Mouse (Mus musculus): ENCODE results near the gene Khsrp. TPM values are rescaled to one million over a fixed set of nuclear protein-coding genes. Genes with fewer than 3 reads are reported as not detected.

The Khsrp gene
- polyA plus RNA-seq, 1 experiment from 2014 or later, result 25.8 TPM

DNA sequence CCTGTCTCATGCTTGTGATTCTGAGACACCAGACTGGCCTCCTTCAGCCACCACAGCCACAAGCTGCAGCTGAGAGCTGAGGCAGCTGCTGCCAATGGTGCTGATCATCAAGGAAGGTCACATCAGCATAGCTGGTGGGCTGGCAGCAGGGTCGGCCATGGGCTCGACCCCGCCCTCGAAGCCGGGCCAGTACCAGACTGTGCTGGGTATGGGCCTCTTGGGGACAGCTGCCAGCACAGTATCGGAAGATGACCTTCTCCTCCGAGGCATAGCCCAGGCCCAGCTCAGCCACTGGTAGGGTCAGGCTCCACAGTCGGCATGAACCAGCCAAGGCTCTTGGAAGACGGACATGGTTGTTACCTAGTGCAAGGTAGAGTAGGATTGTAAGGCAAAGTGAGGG, 31.9 kb downstream of the Khsrp start:
- no peaks in the 10 kb centered on the region for H3K27me3 ChIP-seq (replicated peaks)
- peaks cover 20% of the 10 kb centered on the region for H3K4me1 ChIP-seq
- H3K4me3 ChIP-seq (replicated peaks), result no peak overlapping the region
- H3K27ac ChIP-seq (replicated peaks), result no peak overlapping the region
- H3K36me3 ChIP-seq, result peaks cover 55% of the 10 kb centered on the region
- ATAC-seq (ENCODE audit: low FRiP score), result no peak
- H3K4me2 ChIP-seq, result no peak overlapping the region
- 94% methylated on average over 9 of the region's 9 CpGs for WGBS
- no peak overlapping the region for H3K9ac ChIP-seq (replicated peaks)
- H3K9me3 ChIP-seq (replicated peaks), result no peaks in the 10 kb centered on the region

DNA sequence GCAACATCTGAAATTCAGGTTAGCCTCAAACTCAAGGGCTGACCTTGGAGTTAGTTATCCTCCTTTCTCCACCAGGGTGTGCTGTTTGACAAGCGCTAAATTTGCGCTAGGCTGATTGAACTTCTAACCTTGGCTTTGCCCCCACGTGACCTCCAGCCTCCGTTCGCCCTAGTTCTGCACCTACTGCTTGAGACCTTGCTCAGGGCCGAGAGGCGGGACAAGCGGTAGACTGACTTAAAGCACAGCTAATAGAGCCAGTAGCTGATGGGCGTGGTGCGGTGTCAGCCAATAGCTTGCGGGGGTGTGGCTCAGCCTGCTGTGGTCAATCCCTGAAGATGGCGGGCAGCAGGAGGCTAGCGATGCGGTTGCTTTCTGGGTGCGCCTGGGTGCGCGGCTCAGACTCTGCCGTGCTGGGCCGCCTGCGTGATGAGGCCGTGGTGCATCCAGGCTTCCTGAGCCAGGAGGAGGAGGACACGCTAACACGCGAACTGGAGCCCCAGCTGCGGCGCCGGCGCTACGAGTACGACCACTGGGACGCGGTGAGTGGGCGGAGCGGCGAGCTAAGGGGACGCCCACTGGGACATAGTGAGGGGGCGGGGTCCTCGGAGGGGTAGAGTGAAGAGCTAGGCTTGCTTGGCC, 34.2 kb downstream of the Khsrp start, which contains the start of gene Alkbh7:
Gene Alkbh7, plus strand, starts transcription at position 311 of the 639 bp plus-strand sequence.
- Histone ChIP-seq H3K4me1 (peaks cover 28% of the 10 kb centered on the region), H3K9ac (replicated peaks) (peak within 1 kb of the TSS; percentile 78), H3K36me3 (peaks cover 56% of the 10 kb centered on the region), H3K27me3 (replicated peaks) (no peaks in the 10 kb centered on the region), H3K4me3 (replicated peaks) (peak within 1 kb of the TSS; percentile 84), H3K27ac (replicated peaks) (peak within 1 kb of the TSS; percentile 90), H3K9me3 (replicated peaks) (no peaks in the 10 kb centered on the region), H3K4me2 (peak within 1 kb of the TSS; percentile 78)
- peak; percentile 97 for ATAC-seq (ENCODE audit: low FRiP score)
- WGBS, result under 1% methylated on average over 38 of the region's 38 CpGs

DNA sequence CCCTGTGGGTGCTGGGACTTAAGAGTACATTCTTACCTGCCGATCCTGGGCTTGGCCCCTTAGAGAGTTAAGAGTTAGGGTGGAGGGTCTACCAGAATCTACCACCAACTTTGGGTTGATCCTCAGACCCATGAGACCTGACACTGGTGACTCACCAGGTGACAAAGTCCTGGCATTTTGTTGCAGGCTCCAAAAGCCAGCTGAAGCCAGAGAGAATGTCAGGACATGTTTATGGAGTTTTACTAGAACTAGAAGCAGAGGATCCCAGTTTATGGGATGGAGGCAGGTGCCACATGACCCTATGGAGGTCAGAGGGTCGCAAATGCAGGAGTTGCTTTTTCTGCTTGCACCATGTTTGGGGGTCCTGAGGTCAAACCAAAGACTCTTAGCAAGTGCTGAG, 34.8 kb downstream of the Khsrp start:
- H3K27ac ChIP-seq (replicated peaks), result no peak overlapping the region

GRCm38 (mm10) chr17:56995046-56995445, 36.3 kb downstream of the Khsrp start:
- 94% methylated on average over 8 of the region's 8 CpGs for WGBS
- no peak for ATAC-seq (ENCODE audit: low FRiP score)

More for the DNA sequence above, 34.8 kb downstream of the Khsrp start:
- Histone ChIP-seq H3K27me3 (replicated peaks) (no peaks in the 10 kb centered on the region), H3K4me3 (replicated peaks) (peak overlapping the region; percentile 84; the same call in 1 of the 2 replicates), H3K9ac (replicated peaks) (no peak overlapping the region), H3K4me2 (peak overlapping the region; percentile 78), H3K4me1 (peaks cover 31% of the 10 kb centered on the region), H3K9me3 (replicated peaks) (no peaks in the 10 kb centered on the region), H3K36me3 (peaks cover 55% of the 10 kb centered on the region)
- 77% methylated on average over 2 of the region's 2 CpGs for WGBS
- ATAC-seq (ENCODE audit: low FRiP score), result no peak; the same call in 1 of the 2 replicates

GRCm38 (mm10) chr17:56990966-56991365, 40.4 kb downstream of the Khsrp start:
- no peak for ATAC-seq (ENCODE audit: low FRiP score)
- H3K4me1 ChIP-seq, result peaks cover 22% of the 10 kb centered on the region
- no peak overlapping the region for H3K27ac ChIP-seq (replicated peaks)
- 77% methylated on average over 2 of the region's 2 CpGs for WGBS
- H3K9me3 ChIP-seq (replicated peaks), result no peaks in the 10 kb centered on the region
- H3K4me3 ChIP-seq (replicated peaks), result peak overlapping the region; percentile 91
- peak overlapping the region; percentile 81 for H3K4me2 ChIP-seq
- no peaks in the 10 kb centered on the region for H3K27me3 ChIP-seq (replicated peaks)
- H3K9ac ChIP-seq (replicated peaks), result peak overlapping the region; percentile 89
- H3K36me3 ChIP-seq, result peaks cover 37% of the 10 kb centered on the region

More at GRCm38 (mm10) chr17:56995046-56995445, 36.3 kb downstream of the Khsrp start:
- H3K9me3 ChIP-seq (replicated peaks), result no peaks in the 10 kb centered on the region
- no peak overlapping the region for H3K4me3 ChIP-seq (replicated peaks)
- H3K4me2 ChIP-seq, result no peak overlapping the region
- H3K27ac ChIP-seq (replicated peaks), result no peak overlapping the region
- peaks cover 47% of the 10 kb centered on the region for H3K36me3 ChIP-seq
- H3K4me1 ChIP-seq, result peaks cover 39% of the 10 kb centered on the region
- no peaks in the 10 kb centered on the region for H3K27me3 ChIP-seq (replicated peaks)
- no peak overlapping the region for H3K9ac ChIP-seq (replicated peaks)

DNA sequence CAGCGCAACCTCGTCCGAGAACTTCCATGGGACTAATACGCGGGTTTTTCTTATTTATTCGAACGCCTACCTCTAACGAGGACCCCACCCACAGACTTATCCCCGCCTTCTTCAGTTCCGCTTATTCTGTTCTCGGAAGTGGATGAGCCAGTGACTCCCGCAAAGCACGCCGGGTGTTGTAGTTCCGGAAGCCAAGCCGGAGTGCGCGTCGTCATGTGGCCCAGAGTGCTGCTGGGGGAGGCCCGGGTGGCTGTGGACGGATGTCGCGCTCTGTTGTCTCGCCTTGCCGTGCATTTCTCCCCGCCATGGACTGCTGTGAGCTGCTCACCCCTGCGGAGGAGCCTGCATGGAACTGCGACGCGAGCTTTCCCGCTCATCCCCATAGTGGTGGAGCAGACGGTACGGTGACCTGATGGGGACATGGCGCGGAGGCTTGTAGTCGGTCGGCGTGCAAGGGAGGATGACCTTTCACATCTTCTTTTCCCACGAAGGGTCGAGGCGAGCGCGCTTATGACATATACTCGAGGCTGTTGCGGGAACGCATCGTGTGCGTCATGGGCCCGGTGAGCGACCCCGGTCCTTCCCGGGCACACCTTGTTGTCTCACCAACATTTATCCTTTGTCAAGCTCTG, 41.1 kb downstream of the Khsrp start, which contains the start of gene Clpp:
Gene Clpp, plus strand, starts transcription at position 191 of the 632 bp plus-strand sequence.
- Histone ChIP-seq H3K36me3 (peaks cover 29% of the 10 kb centered on the region), H3K9ac (replicated peaks) (peak within 1 kb of the TSS; percentile 89), H3K27me3 (replicated peaks) (no peaks in the 10 kb centered on the region), H3K4me2 (peak within 1 kb of the TSS; percentile 81), H3K4me3 (replicated peaks) (peak within 1 kb of the TSS; percentile 91), H3K27ac (replicated peaks) (peak within 1 kb of the TSS; percentile 86), H3K9me3 (replicated peaks) (no peaks in the 10 kb centered on the region), H3K4me1 (peaks cover 22% of the 10 kb centered on the region)
- under 1% methylated on average over 52 of the region's 52 CpGs for WGBS
- peak; percentile 96 for ATAC-seq (ENCODE audit: low FRiP score)

GRCm38 (mm10) chr17:56989467-56990114, 41.7 kb downstream of the Khsrp start:
- H3K36me3 ChIP-seq, result peaks cover 24% of the 10 kb centered on the region
- no peaks in the 10 kb centered on the region for H3K27me3 ChIP-seq (replicated peaks)
- peak overlapping the region; percentile 81 for H3K4me2 ChIP-seq
- H3K9ac ChIP-seq (replicated peaks), result peak overlapping the region; percentile 89
- H3K27ac ChIP-seq (replicated peaks), result peak overlapping the region; percentile 86
- WGBS, result 2% methylated on average over 25 of the region's 25 CpGs
- H3K4me3 ChIP-seq (replicated peaks), result peak overlapping the region; percentile 91
- no peaks in the 10 kb centered on the region for H3K9me3 ChIP-seq (replicated peaks)
- peaks cover 22% of the 10 kb centered on the region for H3K4me1 ChIP-seq
- ATAC-seq (ENCODE audit: low FRiP score), result peak; percentile 94

GRCm38 (mm10) chr17:56988921-56989430, 42.3 kb downstream of the Khsrp start:
- Histone ChIP-seq H3K27me3 (replicated peaks) (no peaks in the 10 kb centered on the region), H3K4me2 (peak overlapping the region; percentile 81), H3K4me3 (replicated peaks) (peak overlapping the region; percentile 91), H3K4me1 (peaks cover 22% of the 10 kb centered on the region), H3K9ac (replicated peaks) (peak overlapping the region; percentile 89; the same call in 1 of the 2 replicates), H3K27ac (replicated peaks) (peak overlapping the region; percentile 86), H3K9me3 (replicated peaks) (no peaks in the 10 kb centered on the region), H3K36me3 (peaks cover 18% of the 10 kb centered on the region)
- WGBS, result 69% methylated on average over 7 of the region's 7 CpGs
- no peak for ATAC-seq (ENCODE audit: low FRiP score)

- Histone ChIP-seq H3K4me2 (no peak overlapping the region), H3K4me3 (replicated peaks) (no peak overlapping the region), H3K36me3 (peaks cover 13% of the 10 kb centered on the region), H3K27me3 (replicated peaks) (no peaks in the 10 kb centered on the region), H3K9me3 (replicated peaks) (no peaks in the 10 kb centered on the region), H3K9ac (replicated peaks) (no peak overlapping the region), H3K4me1 (peaks cover 22% of the 10 kb centered on the region), H3K27ac (replicated peaks) (no peak overlapping the region)
- 86% methylated on average over 7 of the region's 7 CpGs for WGBS
- no peak for ATAC-seq (ENCODE audit: low FRiP score)
Observed at GRCm38 (mm10) chr17:56988441-56988840, 42.9 kb downstream of the Khsrp start.

- no peak overlapping the region for H3K9ac ChIP-seq (replicated peaks)
- H3K4me2 ChIP-seq, result no peak overlapping the region
- WGBS, result 83% methylated on average over 3 of the region's 3 CpGs
- no peak for ATAC-seq (ENCODE audit: low FRiP score)
- H3K9me3 ChIP-seq (replicated peaks), result no peaks in the 10 kb centered on the region
- no peak overlapping the region for H3K27ac ChIP-seq (replicated peaks)
- no peaks in the 10 kb centered on the region for H3K36me3 ChIP-seq
- no peaks in the 10 kb centered on the region for H3K27me3 ChIP-seq (replicated peaks)
- H3K4me1 ChIP-seq, result peaks cover 8% of the 10 kb centered on the region
- no peak overlapping the region for H3K4me3 ChIP-seq (replicated peaks)
Observed at GRCm38 (mm10) chr17:56986105-56986805, 45.1 kb downstream of the Khsrp start.

- Histone ChIP-seq H3K9ac (replicated peaks) (no peak overlapping the region), H3K4me3 (replicated peaks) (no peak overlapping the region), H3K36me3 (no peaks in the 10 kb centered on the region), H3K4me2 (no peak overlapping the region), H3K9me3 (replicated peaks) (no peaks in the 10 kb centered on the region), H3K4me1 (peaks cover 2% of the 10 kb centered on the region; the same call in 1 of the 2 replicates), H3K27ac (replicated peaks) (no peak overlapping the region), H3K27me3 (replicated peaks) (no peaks in the 10 kb centered on the region)
- ATAC-seq (ENCODE audit: low FRiP score), result no peak
- WGBS, result 61% methylated on average over 3 of the region's 3 CpGs
Observed at GRCm38 (mm10) chr17:56985656-56986055, 45.7 kb downstream of the Khsrp start.

Data from neural tube, embryonic 15.5 days (tissue).